Mouse (Mus musculus): ENCODE measurements around the gene Tpbgl. TPM values are rescaled to one million over a fixed set of nuclear protein-coding genes. Genes with fewer than 3 reads are reported as not detected.
A peak's percentile ranks its signal among the peaks of the same experiment; 100 is the strongest.

Gene Tpbgl
- polyA plus RNA-seq, 1 experiment from 2014 or later = 2.1 TPM

DNA sequence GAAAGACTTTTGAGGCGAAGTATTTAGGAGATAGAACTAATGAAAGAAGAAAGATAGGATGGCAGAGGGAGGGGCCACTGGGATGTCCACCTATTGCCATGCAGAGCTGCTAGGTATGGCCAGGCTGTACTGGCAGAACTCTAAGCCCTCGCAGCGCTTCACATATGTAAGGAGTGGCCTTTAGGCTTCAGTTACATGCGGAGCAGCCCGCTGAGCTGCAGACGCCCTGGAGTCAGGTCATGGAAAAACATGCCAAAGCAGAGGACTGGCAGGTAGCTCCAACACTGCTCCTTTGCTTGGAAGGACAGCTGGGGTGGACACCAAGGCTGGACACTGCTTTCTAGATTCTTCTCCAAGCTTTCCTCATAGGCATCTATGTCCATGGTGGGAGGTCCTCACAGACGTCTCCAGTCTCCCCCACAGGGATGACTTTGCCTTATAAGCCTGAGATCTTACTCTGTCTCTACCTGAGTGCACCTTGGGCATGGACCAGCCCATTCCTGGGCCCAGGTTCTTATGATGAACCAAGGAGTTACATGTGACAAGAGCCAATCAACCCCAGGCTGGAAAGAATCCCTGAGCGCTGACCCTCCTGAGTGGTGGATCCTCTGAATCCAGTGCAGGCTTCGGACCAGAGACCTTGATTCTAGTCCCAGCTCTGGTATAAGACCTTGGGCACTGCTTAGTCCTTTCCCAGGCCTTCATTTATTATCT lies 36.8 kb upstream of the Tpbgl start:
- Histone ChIP-seq H3K4me3 (no peak overlapping the region), H3K4me1 (replicated peaks) (peaks cover 24% of the 10 kb centered on the region), H3K36me3 (no peaks in the 10 kb centered on the region), H3K27ac (no peak overlapping the region), H3K9me3 (replicated peaks) (no peaks in the 10 kb centered on the region), H3K9ac (no peak overlapping the region), H3K27me3 (peaks cover 36% of the 10 kb centered on the region), H3K4me2 (no peak overlapping the region)
- no peak for ATAC-seq (replicated peaks; ENCODE audit: insufficient number of reproducible peaks, insufficient read depth, low FRiP score, low read depth)
- WGBS = 84% methylated on average over 9 of the region's 9 CpGs

DNA sequence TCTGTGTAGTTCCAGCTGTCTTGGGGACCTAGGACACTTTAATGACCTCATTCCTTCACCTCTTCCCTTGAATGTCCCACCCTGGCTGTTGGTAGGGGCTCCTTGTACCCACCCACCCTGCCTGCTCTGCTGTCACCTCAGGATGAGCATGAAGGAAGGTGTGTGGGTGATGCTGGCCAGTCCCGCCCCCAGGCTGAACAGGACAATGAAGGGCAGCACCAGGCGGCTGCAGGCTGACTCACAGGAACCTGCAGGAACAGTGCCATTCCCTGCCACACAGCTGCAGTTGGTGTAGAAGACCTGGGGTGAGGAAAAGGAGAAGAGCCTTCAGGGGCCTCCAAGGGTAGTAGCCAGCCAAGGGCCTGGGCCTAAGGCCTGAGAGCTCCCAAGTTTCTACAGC lies 35.4 kb upstream of the Tpbgl start:
- Histone ChIP-seq H3K27me3 (peaks cover 31% of the 10 kb centered on the region), H3K9me3 (replicated peaks) (no peaks in the 10 kb centered on the region), H3K4me1 (replicated peaks) (peaks cover 24% of the 10 kb centered on the region), H3K27ac (no peak overlapping the region), H3K36me3 (no peaks in the 10 kb centered on the region), H3K4me3 (no peak overlapping the region), H3K9ac (0 out of 2 replicates have a peak overlapping the region, but pooled peaks have one; percentile 10), H3K4me2 (no peak overlapping the region)
- no peak for ATAC-seq (replicated peaks; ENCODE audit: insufficient number of reproducible peaks, insufficient read depth, low FRiP score, low read depth)
- 67% methylated on average over 2 of the region's 2 CpGs for WGBS

DNA sequence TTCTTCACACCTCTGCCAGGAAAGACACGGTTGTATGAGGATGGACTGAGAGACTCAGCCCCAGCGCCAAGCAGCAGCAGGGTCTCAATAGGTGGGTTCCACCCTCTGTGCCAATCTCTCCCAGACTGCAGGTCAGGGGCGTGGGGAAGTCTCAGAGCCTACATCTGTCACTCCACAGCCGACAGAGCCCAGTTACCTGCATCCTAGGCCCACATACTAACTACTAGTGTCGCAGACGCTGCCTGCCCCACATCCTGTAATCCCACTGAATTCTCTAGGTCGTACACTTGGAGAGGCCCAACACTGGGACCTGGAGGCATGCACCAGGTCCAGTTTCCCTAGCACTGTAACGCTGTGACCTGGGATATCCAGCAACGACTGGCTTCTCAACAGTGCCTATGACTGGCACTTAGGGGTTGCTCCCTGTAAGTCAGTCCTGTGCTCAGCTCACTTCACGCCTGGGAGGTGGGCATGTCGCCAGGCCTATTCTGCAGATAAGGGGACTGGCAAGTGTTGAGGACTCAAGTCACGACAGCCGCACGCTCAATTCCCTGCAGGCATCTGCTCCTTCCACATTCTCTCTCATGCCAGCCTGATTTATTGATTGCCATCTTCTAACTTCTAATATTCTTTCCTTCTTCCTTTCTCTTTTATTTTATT lies 34.8 kb upstream of the Tpbgl start:
- no peak overlapping the region for H3K4me2 ChIP-seq
- WGBS = 51% methylated on average over 14 of the region's 14 CpGs
- no peaks in the 10 kb centered on the region for H3K36me3 ChIP-seq

DNA sequence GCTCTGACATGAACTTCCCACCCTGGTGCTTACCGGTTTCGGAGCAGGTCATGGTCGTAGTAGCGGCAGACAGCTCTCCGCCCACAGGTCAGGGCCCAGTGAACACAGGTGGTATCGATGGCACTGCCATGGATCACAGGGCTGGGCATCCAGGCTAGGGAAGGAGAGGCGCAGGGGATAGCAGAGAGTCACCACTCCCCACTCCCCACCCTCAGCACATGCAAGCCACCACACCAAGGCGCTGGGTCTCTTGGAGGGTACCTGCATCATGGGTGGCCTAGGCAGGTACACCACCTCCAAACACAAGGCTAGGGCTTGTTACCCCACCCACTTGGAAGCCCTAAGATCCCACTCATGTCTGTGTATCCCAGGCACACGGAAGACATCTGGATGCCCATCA lies 34.2 kb upstream of the Tpbgl start:
- Histone ChIP-seq H3K27me3 (peaks cover 26% of the 10 kb centered on the region), H3K4me2 (no peak overlapping the region), H3K4me3 (no peak overlapping the region), H3K9ac (no peak overlapping the region), H3K9me3 (replicated peaks) (no peaks in the 10 kb centered on the region), H3K27ac (no peak overlapping the region), H3K4me1 (replicated peaks) (peaks cover 24% of the 10 kb centered on the region), H3K36me3 (no peaks in the 10 kb centered on the region)
- ATAC-seq (replicated peaks; ENCODE audit: insufficient number of reproducible peaks, insufficient read depth, low FRiP score, low read depth) = no peak
- 91% methylated on average over 9 of the region's 9 CpGs for WGBS

More for the DNA sequence above, 34.8 kb upstream of the Tpbgl start:
- Histone ChIP-seq H3K4me3 (no peak overlapping the region), H3K27ac (no peak overlapping the region), H3K27me3 (peaks cover 25% of the 10 kb centered on the region), H3K9ac (no peak overlapping the region), H3K4me1 (replicated peaks) (peaks cover 24% of the 10 kb centered on the region), H3K9me3 (replicated peaks) (no peaks in the 10 kb centered on the region)
- peak; percentile 30; the same call in 1 of the 2 replicates for ATAC-seq (replicated peaks; ENCODE audit: insufficient number of reproducible peaks, insufficient read depth, low FRiP score, low read depth)

DNA sequence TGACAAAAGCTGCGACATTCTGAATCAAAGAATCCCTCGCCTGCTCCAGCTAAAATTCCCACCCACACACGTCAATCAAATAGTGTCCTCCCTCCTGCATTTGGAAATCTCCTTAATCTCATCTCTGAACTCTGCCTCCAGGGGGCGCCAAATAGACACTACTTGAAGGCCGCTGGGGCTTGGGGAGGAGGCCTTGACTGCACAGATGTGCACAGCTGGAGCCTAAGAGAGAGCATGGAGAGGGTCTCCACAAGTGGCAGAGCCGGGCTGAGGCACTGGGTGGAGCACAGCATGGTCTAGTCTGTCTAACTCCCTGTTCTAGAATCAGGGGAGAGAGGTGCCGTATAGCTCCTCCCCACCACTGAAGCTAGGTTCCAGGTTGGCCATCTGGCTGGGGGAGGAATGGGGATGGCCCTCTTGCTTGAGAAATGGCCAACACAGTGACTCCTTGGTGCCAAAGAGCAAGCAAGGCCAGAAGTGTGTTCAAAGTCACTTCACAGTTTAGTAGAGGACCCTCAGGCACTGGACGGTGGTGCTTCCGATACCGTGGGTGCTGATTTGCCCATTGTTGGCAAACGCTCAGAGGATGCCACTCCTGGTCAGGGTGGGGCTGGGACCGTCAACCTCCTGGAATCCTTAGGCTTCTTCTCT lies 32.6 kb upstream of the Tpbgl start:
- H3K4me3 ChIP-seq = no peak overlapping the region
- no peak for ATAC-seq (replicated peaks; ENCODE audit: insufficient number of reproducible peaks, insufficient read depth, low FRiP score, low read depth)
- H3K4me2 ChIP-seq = no peak overlapping the region
- peaks cover 12% of the 10 kb centered on the region for H3K4me1 ChIP-seq (replicated peaks)
- H3K9ac ChIP-seq = no peak overlapping the region
- no peak overlapping the region for H3K27ac ChIP-seq
- no peaks in the 10 kb centered on the region for H3K36me3 ChIP-seq
- 43% methylated on average over 12 of the region's 12 CpGs for WGBS
- peaks cover 36% of the 10 kb centered on the region for H3K27me3 ChIP-seq
- H3K9me3 ChIP-seq (replicated peaks) = no peaks in the 10 kb centered on the region

DNA sequence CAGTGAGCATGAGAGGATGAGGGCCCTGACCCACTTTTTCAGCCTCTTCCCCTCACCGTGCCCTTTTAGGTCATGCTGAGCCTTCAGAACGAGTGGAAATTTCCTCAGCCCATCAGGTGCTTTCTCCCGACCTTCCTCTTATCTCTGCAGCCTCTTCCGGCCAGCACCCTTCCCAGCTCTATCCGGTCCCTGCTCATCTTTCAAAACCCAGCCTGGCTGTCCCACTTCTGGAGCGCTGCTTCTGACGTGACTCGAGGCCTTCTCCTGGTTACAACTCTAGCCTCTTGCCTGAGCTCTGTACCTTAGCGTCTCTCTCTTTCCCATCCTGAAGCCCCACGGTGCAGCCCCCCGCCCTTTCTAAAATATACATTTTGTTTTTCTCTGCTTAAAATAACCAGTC lies 27.3 kb upstream of the Tpbgl start:
- no peak for ATAC-seq (replicated peaks; ENCODE audit: insufficient number of reproducible peaks, insufficient read depth, low FRiP score, low read depth)
- no peaks in the 10 kb centered on the region for H3K4me1 ChIP-seq (replicated peaks)
- no peak overlapping the region for H3K9ac ChIP-seq
- H3K4me2 ChIP-seq = no peak overlapping the region
- 54% methylated on average over 11 of the region's 11 CpGs for WGBS
- H3K27me3 ChIP-seq = peaks cover 41% of the 10 kb centered on the region
- no peak overlapping the region for H3K27ac ChIP-seq
- no peak overlapping the region for H3K4me3 ChIP-seq
- H3K36me3 ChIP-seq = no peaks in the 10 kb centered on the region
- no peaks in the 10 kb centered on the region for H3K9me3 ChIP-seq (replicated peaks)

DNA sequence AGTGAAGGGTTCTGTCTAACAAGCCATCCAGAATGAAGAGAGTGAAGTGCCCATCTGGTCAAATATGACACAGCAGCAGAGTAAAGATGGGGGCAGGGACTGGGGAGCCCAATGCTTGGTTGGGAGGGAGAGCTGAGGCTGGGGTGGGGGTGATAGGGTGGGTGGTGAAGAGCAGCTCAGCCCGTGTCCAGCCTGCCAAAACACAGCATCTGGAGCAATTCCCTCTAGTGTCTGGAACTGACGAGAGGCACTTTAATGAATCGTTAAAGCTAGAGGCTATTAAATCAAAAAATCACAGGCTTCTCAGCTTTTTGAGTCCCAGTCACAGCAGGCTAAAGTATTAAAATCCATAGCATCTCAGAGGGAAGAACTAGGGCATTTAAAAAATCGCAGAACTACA lies 22.7 kb upstream of the Tpbgl start:
- WGBS = 55% methylated on average over 4 of the region's 4 CpGs
- H3K4me3 ChIP-seq = no peak overlapping the region
- H3K4me2 ChIP-seq = no peak overlapping the region
- no peaks in the 10 kb centered on the region for H3K36me3 ChIP-seq
- no peak overlapping the region for H3K27ac ChIP-seq
- H3K9ac ChIP-seq = no peak overlapping the region
- no peaks in the 10 kb centered on the region; the same call in 1 of the 2 replicates for H3K4me1 ChIP-seq (replicated peaks)
- H3K9me3 ChIP-seq (replicated peaks) = no peaks in the 10 kb centered on the region
- no peak for ATAC-seq (replicated peaks; ENCODE audit: insufficient number of reproducible peaks, insufficient read depth, low FRiP score, low read depth)
- H3K27me3 ChIP-seq = peaks cover 22% of the 10 kb centered on the region

DNA sequence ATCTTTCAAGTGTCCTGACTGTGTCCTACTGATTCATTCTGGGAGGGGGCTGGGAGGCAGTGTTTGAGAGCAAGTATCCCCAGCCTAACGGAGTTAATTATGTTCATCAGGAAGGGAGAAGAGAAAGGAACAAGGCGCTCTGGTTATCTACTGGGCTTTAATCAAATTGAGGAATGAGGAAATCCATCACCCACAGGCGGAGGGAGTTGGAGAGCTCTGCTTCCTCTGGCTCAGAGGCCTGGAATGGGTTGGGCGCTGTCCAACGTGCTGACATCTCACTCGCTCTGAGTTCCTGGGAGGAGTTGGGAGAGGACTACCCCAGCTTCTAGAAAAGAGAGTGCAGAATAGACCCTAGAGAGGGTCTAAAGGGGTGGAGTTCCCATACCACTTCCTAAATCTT lies 21.7 kb upstream of the Tpbgl start:
- Histone ChIP-seq H3K9ac (no peak overlapping the region), H3K4me3 (no peak overlapping the region), H3K4me2 (no peak overlapping the region), H3K36me3 (no peaks in the 10 kb centered on the region), H3K27ac (no peak overlapping the region), H3K27me3 (peaks cover 19% of the 10 kb centered on the region; the same call in 1 of the 2 replicates), H3K9me3 (replicated peaks) (no peaks in the 10 kb centered on the region), H3K4me1 (replicated peaks) (no peaks in the 10 kb centered on the region; the same call in 1 of the 2 replicates)
- ATAC-seq (replicated peaks; ENCODE audit: insufficient number of reproducible peaks, insufficient read depth, low FRiP score, low read depth) = no peak
- WGBS = 2% methylated on average over 6 of the region's 6 CpGs

DNA sequence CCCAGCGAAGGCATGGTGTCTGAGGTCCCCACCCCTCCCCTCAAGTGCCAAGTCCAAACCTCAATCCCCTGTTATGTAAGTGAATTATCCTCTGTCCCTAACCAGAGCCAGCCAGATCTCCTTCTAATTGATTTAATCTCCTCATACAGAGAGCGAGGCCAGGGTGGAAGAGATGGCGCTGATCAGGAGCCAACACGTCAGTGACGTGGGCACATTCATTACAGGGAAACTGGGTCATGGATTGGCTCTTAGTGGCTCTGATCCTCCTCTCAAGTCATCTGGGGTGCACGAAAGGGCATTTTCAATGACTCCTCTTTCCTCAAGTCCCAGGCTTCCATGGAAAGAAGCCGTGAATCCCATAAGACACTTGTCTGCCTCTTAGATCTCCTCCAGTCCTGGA lies 17.8 kb upstream of the Tpbgl start:
- peaks cover 2% of the 10 kb centered on the region; the same call in 1 of the 2 replicates for H3K4me1 ChIP-seq (replicated peaks)
- no peaks in the 10 kb centered on the region for H3K9me3 ChIP-seq (replicated peaks)
- WGBS = 77% methylated on average over 7 of the region's 7 CpGs
- no peak overlapping the region for H3K27ac ChIP-seq
- no peak overlapping the region for H3K9ac ChIP-seq
- H3K4me2 ChIP-seq = no peak overlapping the region
- no peak for ATAC-seq (replicated peaks; ENCODE audit: insufficient number of reproducible peaks, insufficient read depth, low FRiP score, low read depth)
- peaks cover 24% of the 10 kb centered on the region for H3K27me3 ChIP-seq
- no peak overlapping the region for H3K4me3 ChIP-seq
- no peaks in the 10 kb centered on the region for H3K36me3 ChIP-seq

DNA sequence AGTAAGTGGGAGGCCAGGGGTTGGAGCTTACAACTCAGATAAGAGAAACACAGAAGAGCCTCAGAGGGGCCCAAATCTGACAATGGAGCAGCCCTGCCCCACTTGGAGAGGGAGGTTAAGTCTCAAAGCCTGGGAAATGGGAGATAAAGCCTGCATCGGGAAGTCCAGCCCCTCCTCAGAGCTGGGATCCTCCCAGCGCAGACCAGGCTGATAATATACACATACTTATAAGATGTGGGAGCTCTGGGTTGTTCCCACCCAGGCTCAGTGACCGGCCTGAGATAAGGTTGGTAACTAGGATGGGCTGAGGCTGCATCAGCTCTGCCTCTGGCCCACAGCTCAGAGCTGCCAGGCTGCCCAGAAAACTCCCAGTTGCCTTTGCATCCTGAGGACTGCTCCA lies 15.2 kb upstream of the Tpbgl start:
- H3K27ac ChIP-seq = no peak overlapping the region
- 8% methylated on average over 3 of the region's 3 CpGs for WGBS
- ATAC-seq (replicated peaks; ENCODE audit: insufficient number of reproducible peaks, insufficient read depth, low FRiP score, low read depth) = no peak
- H3K36me3 ChIP-seq = no peaks in the 10 kb centered on the region
- no peak overlapping the region for H3K4me2 ChIP-seq
- no peak overlapping the region for H3K9ac ChIP-seq
- H3K4me3 ChIP-seq = no peak overlapping the region
- H3K4me1 ChIP-seq (replicated peaks) = peaks cover 2% of the 10 kb centered on the region; the same call in 1 of the 2 replicates
- H3K9me3 ChIP-seq (replicated peaks) = no peaks in the 10 kb centered on the region
- H3K27me3 ChIP-seq = peaks cover 24% of the 10 kb centered on the region

DNA sequence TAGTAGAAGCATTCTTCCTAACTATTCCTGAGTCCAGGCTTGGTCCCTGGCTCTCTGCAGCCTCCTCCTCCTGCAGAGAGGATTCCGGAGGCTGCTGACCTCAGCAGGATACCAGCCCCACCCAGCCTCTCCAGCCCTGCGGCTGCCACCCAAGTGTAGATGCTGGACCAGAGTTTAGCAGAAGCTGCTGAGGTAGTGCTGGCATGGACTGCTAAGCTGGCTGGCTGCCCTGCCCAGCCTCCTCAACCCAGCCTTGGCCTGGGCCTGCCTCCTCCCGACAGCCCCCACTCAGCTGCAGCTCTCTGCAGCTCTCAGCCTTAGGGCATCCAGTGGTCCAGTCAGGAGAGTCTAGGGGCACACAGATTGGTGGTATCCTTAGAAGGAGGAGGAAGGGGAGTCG lies 14.3 kb upstream of the Tpbgl start:
- H3K4me2 ChIP-seq = no peak overlapping the region
- no peak overlapping the region for H3K9ac ChIP-seq
- H3K4me3 ChIP-seq = no peak overlapping the region
- no peak overlapping the region for H3K27ac ChIP-seq
- peaks cover 2% of the 10 kb centered on the region; the same call in 1 of the 2 replicates for H3K4me1 ChIP-seq (replicated peaks)
- no peaks in the 10 kb centered on the region for H3K36me3 ChIP-seq
- H3K9me3 ChIP-seq (replicated peaks) = no peaks in the 10 kb centered on the region
- H3K27me3 ChIP-seq = peaks cover 29% of the 10 kb centered on the region
- ATAC-seq (replicated peaks; ENCODE audit: insufficient number of reproducible peaks, insufficient read depth, low FRiP score, low read depth) = no peak
- WGBS = 37% methylated on average over 4 of the region's 4 CpGs
